Mouse (Mus musculus) c-Kit-positive CD71-negative TER-119-negative erythroid progenitor cells, embryonic 14.5 days (primary cell): Measurements from ENCODE around the gene Hist1h2af.
"Not testable (repeated sequence)": the region's sequence is repeated elsewhere in the genome, so short reads cannot be mapped to it uniquely, and the experiment has no call there.

ENCODE experiments used
- DNase-seq: peaks from one replicate; pipeline ENCODE4 v3.0.0-alpha.2; 2013; ENCODE audit warnings: low read depth

Hist1h2af gene

DNA sequence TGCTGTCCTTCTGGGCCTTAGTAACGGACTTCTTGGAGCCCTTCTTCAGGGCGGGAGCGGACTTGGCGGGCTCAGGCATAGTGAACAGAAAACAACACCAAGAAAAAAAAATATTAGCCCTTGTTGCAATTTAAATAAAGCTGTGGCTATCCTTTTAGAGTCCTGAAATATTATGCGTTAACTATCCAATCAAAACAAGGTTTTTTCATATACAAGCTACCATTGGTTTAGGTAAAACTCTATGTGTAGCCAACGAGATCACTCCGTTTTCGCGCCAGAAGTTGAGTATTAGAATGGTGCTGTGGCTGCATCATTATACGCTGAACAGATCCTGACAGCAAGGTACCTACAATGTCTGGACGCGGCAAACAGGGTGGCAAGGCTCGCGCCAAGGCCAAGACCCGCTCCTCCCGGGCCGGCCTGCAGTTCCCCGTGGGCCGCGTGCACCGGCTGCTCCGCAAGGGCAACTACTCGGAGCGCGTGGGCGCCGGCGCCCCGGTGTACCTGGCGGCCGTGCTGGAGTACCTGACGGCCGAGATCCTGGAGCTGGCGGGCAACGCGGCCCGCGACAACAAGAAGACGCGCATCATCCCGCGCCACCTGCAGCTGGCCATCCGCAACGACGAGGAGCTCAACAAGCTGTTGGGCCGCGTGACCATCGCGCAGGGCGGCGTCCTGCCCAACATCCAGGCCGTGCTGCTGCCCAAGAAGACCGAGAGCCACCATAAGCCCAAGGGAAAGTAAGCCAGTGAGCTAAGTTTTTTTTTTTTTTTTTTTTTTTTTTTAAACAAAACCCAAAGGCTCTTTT, at the start of gene Hist1h2af:
Gene Hist1h2af, plus strand, starts transcription at position 347 of the 808 bp plus-strand sequence.
- not testable (repeated sequence) for DNase-seq

DNA sequence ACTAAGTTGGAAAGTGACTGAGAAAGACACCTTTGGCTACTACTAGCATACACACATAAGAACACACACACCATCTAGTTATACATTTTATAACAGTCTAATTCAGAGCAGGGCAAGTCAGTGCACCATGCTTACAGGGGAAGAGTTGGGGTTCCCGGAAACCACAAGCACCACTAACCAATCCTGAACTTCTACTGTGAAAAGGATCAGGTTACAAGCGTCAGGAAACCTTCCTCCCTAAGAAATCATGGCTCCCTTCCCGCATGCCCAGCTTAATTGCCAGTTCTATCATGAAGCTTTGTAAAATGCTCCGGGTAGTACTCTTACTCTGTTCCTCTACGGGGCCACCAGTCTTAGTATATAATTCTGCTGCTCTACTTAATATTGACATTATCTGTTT, 48.4 kb upstream of the Hist1h2af start:
- no peak for DNase-seq

DNA sequence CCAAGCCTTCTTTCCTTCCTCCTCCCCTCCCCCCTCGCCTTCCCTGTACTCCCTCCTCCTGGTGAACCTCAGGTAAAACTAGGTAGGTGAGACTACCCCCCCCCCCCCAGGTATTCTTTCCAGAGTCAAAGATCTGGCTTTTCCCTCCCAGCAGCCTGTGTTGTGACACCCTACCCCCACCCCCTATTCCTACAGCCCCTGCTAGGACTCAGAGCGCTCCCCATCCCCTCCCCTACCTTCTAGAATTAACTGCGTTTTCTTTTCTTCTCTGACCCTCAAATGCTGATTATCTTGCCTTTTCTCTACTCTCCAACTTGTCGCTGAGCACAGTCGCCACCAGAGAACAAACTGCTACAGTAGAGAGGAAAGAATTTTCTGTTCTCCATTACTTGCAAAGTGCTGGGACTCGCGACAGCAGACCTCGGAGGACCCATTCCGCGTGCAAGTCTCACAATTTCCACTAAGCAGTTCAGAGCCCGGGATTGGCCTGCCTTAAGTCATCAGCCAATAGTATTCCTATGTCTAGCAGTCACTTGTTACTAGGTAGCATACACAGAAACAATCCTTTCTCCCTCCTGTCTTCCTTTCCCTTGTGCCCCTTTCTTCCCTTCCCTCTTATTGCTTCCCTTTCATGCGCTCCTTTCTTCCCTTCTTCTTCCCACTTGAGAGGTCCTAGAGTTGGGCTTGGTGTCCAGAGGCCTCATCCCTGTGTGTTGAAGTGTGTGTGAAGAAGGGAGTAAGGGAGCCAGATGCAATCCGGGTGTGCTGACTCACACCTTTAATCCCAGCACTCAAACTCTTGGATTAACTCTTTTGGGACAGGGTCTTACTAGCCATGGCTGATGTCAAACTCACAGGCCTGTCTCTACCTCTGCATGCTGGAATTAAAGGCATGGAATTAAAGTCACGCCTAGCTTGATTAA, 45.0 kb upstream of the Hist1h2af start, which contains the start of gene Btn2a2:
Gene Btn2a2, minus strand, starts transcription at position 458 of the 923 bp plus-strand sequence.
- DNase-seq, result no peak

DNA sequence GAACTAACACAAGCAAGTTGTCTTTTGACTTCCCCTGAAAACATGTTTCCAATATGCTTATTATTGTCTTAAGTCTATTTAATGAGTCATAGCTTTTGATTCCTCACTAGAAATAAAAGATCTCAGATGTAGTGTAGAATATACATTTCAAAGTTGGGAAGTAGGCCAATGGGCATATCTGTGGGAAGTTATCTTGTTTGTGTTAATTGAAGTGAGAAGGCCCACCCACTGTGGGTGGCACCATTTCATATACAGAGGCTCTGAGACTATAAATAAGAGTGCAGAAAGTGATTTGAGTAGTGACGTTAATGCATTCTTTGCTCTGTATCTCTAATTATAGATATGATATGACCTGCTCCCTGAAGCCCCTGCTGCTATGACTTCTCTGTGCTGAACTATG, 42.8 kb upstream of the Hist1h2af start:
- no peak for DNase-seq

DNA sequence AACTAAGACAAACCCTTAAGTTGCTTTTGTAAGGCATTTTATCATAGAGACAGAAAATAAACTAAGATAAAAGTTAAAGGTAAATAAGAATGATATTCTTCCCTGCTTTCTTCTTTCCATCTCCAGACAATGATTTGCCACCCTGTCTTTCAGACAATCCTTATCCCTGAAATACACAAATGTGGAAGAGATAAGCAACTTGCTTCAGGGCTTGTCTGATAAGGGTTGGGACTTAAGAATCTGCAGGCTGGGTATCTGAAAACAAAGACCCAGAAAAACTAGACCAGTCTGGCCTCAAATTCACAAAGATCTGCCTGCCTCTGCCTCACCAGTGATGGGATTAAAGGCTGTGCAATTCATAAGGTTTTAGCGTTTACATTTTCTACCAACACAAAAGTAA, 42.4 kb upstream of the Hist1h2af start:
- no peak for DNase-seq

DNA sequence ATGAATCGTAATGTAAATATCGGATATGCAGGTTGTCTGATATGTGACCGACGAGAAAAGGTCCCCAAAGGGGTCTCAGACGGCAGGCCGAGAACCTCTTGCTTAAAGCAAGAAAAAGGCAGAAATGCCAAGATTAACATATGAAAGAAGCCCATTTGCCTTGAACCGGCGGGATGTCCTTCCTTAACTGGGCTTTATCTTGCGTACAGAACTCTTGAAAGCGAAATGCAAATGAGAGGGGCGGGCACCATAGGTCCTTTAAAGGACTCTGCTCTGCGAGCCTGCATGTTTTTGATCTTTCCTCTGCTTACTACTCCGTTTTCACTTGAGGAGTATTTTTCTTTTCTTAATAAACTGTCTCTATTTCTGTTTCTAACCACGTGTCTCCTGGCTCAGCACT, 41.7 kb upstream of the Hist1h2af start:
- no peak for DNase-seq

DNA sequence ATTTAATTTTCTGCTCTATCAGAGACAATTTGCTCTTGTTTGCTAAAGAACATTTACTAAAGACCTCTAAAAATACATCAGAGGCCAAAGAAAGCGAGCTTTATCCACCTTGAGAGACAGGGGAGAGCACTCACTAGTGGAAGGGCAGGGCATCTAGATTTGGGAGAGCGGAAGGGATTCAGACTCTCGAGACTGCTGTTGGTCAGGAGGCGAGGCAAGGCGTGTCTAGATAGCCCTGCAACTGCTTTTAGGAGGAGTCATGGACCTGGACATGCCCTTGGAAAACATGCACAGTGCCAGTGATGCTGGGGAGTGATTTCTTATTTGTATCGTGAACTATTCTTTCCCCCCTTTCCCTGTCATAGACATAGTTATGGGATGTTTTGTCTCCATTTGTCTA, 38.2 kb upstream of the Hist1h2af start:
- no peak for DNase-seq

DNA sequence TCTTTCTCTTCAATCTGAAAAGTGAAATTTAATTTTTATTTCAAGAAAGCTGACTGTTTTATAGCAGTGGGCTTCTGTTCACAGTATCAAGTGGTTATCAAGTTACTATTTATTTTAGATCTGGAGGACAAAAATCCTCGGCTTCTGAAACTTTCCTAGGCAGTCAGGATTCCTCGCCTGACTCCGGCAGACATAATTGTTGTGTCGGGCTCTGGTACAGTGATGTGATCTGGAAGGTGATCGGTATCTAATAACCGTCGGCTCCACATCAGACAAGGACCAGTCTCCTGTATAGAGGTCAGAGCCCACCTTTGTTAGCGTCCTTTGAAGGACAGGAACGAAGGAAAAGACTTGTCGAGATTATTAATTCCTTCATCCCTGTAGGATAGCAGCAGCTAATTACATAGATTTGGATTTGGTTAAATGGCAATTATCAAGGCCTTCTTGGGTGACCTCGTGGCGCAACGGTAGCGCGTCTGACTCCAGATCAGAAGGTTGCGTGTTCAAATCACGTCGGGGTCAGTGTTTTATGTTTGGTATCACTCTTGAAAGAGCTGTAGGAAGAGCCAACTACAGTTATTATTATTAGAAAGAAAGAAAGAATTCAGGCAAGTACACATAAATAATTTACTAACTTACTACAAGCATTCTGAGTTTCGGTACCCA, 35.9 kb upstream of the Hist1h2af start:
- DNase-seq, result no peak

DNA sequence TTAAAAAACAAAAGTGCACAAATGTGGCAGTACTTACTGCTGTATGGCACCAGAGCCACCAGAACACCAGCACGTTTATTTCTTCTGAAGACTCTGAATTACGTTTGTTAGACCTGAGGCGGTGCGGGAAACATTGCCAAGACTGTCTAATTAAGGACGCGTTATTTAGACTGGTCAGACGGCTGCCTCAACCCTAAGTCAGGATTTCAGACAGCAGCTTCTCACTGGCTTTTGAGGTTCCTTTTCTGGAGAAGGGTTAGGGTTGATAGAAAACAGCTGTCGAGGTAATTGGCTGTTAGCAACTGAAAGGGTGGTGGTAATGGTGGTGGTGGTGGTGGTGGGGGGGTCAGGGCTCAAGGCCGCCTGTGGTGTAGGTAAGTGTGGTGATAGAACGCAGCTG, 35.1 kb upstream of the Hist1h2af start:
- no peak for DNase-seq

DNA sequence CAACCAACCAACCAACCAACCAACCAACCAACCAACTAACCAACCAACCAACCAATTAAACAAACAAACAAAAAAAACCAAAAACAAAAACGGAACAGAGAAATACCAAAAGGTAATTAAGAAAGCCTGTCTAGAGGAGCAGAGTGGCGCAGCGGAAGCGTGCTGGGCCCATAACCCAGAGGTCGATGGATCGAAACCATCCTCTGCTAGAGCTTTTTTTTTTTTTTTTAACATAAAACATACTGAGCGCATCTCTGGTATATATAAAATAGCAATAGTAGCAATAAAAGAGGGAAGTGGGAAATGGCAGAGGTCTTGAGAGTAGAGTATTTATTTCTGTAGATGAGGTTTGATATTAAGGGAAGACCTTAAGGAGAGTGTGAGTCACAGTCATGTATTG, 33.8 kb upstream of the Hist1h2af start:
- DNase-seq, result no peak

DNA sequence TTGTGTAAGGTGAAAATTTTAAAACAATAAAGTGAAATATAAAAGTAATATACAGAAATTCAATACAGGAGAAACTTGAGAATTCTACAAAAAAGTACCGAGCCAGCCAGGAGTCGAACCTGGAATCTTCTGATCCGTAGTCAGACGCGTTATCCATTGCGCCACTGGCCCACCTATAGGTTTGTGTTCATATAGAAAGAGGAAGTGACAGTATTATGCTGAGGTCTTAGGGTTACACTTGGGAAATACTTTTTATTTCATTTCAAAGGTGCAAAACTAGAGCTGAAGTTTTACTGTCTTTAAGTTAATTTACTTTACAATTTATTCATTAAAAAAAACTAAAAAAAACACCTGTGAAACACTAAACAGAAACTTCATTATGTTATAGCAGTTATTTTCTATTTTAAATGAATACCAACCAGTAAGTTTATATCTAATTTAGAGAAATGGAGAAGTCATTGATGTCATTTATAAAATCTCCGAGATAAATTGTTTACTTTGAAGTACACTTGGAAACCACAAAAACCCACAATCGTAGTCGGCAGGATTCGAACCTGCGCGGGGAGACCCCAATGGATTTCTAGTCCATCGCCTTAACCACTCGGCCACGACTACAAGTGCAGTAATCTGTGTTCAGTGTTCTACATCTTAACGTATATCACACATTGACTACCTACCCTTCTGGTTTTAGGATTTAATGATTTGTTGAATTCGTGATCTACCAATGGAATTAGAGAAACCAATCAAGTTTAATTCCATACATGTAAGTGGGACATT, 33.1 kb upstream of the Hist1h2af start:
- DNase-seq, result peak; percentile 73

DNA sequence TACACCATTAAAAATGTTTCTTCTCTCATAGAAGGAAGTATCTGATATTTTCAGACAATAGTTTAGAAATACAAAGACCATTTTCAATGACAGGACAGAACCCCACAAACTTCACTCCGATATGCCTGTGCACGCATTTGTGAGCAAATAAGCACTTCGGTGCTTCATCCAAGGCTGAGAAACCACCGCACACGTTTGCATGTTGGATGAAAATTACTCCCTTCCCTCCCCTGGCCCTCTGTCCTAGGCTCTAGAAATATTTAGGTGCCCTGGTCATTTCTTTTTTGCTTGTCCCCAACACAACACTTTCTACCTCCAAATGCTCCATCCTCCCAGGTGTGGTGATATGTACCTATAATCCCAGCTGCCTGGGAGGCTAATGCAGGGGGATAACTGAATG, 32.2 kb upstream of the Hist1h2af start:
- no peak for DNase-seq

DNA sequence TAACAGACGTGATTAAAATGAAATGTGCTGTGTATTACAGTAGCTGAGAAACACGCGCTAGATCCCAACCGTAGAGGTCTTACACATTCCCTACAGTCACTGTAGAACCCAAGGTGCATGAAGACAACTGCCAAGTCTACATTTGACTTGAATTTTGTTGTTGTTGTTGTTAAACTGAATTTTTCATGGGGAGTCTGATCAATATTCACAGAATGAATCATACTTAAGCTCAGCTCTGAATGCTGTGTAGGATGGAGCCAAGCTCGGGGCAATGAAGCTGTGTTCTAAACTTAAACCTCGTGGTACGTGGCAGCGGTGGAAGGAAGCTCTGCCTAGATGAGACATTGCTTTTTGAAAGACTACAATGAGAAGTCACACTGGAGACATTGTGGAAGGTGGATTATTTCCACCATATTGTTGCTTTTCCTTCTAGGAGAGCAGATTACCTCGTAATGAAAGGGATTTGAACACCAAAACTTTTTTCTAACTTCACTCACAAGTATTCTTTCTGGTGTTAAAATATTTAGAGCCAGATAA, 31.6 kb upstream of the Hist1h2af start:
- DNase-seq, result no peak

DNA sequence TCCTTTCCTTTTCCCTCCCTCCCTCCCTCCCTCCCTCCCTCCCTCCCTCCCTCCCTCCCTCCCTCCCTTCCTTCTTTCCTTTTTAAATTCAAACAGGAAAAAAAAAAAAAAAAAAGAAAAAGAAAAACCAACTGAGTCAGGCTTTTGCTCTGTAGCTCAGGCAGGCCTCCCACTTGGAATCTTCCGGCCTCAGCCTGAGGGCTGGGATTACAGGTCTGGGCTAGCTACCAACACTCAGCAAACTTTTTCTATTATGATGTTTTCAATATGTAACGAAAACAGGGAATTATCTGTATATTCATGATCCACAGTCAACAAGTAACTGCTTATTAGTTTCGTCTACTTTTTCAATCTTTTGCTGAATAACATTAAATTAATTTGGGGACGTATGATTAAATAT, 30.8 kb upstream of the Hist1h2af start:
- DNase-seq, result no peak

DNA sequence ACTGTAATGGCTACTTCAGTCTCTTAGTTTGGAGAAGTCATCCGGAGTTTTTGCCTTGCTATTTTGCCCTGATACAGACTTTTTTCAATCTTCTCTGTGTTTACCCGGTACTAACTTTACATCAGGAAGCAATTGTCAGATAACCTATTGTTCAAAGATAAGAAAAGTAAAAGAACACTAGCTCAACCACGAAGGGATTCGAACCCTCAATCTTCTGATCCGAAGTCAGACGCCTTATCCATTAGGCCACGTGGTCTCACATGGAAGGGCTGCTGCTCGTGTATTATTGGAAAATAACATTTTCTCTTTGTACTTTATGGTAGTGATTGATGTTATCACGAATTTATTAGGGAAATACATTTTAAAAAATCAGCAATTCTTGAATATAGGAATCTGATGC, 29.9 kb upstream of the Hist1h2af start:
- DNase-seq, result no peak

DNA sequence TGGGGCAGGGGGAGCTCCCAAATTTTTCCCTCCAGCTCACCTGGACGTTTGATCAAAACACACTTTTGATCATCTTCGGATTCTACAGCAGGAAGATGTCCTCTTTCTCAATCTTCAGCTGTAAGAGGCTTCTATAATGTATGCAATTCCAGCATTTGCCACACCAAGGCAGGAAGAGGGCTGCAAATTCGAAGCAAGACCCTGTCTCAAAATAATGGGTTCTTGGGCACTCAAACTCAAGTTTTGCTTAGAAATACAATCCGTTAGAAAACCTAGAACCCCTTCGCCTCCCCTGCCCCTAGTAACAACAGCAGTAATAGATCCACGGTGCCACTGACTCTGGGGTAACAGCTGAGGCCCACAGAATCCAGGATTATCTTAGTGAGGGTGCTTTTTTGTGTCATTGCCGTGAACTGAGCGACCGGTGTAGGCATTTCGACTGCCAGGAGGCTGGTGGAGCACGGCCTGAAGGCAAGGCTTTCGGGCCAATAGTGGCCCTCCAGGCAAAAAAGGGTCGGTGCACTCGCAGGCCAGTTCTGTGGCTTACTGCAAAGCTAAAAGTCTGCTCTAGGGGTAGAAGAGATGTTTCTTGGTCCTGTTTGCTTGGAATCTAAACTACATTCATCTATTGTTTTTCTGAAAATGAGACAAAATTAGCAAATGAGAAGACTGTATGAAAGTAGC, 27.9 kb upstream of the Hist1h2af start:
- no peak for DNase-seq

DNA sequence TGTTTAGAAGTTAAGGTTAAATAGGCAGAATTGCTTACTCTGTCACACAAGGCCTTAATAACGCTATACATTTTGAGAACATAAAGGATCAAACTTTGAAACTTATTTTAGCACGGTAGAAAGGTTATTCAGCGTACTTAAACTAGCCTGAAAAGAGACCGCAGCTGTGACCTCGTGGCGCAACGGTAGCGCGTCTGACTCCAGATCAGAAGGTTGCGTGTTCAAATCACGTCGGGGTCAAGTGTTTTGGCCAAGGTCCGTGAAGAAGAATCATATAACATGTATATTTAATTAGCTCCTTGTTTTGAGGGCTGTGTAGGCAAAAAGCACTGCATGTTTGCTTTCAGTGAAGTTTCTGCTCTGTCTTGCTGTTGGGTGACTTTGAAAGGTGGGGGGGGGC, 27.4 kb upstream of the Hist1h2af start:
- no peak for DNase-seq

DNA sequence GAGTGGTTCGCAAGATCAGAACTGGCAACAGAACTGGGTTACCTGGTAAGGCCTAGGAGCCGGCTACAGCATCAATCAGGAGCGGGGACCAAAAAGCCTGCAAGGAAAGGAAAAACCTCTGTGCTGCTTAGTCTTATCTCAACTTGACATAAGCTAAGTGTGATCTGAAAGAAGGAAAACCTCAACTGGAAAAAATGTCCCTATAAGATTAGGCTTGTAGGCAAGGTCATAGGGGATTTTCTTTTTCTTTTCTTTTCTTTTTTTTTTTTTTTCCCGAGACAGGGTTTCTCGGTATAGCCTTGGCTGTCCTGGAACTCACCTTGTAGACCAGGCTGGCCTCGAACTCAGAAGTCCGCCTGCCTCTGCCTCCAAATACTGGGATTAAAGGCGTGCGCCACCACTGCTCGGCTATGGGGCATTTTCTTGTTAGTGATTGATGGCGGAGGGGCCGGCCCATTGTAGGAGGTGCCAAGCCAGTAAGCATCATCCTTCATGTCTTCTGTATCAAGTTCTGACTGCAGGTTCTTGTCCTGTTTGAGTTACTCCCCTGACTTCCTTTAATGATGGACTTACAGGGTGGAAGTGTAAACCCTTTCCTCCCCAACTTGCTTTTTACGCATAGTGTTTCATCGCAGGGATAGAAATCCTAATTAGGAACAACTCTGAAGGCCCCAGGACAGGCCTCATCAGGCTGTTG, 26.7 kb upstream of the Hist1h2af start:
- DNase-seq, result no peak

DNA sequence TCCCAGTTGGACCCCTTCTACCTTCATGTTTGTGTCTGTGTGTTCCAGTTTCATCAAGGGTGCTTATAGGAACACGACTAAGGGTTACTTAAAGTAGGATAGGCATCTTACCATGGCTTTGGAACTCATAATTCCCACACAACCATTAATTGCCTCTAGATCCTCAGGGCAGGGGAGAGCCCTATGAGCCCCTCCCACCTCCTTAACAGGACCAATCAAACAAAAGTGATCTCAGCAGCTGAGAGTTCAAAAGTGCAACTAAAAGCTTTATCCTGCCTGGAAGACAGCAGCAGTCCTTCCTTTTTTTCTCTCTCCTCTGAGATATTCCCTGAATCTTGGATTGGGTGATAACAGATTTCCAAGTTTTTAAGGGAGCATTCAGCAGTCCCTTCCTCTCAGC, 23.6 kb upstream of the Hist1h2af start:
- no peak for DNase-seq

DNA sequence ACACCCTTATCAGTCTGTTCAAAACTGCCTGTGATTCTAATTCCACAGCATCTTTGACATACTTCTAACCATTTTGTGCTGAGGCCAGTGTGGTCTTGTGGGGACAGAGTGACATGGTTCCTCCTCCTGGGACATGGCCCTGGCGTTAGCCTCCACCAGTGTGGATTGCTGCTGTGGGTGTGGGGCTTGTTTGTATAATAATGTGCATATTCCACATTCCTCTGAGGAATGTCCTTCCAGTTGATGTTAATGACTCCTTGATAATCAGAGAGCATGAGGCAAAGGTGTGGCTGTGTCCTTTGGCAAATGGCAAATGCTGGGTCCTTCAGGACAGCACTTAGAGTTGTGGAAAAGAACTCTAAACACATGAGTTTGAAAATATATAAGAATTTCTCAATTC, 20.2 kb upstream of the Hist1h2af start:
- DNase-seq, result no peak
